Mouse (Mus musculus) liver, embryonic 14.5 days (tissue): ENCODE results near the gene Megf6. TPM values are rescaled to one million over a fixed set of nuclear protein-coding genes. Genes with fewer than 3 reads are reported as not detected.

Experiments
- ATAC-seq: fragments of 200-750 bp; cut with Nextera tagmentation; 2 replicates; pipeline ENCODE4 v1.8.0; 2017; ENCODE audit warnings: moderate number of reproducible peaks, mild to moderate bottlenecking, moderate library complexity; ENCODE audit not compliant: insufficient read depth
- DNase-seq, 3 experiments: peaks; one replicate each; pipeline ENCODE4 v3.0.0-alpha.2; 2012 to 2013; ENCODE audit warnings: low read depth in 3 of 3, low spot score in 3 of 3
- H3K27ac ChIP-seq: fragments of 300-500 bp; sonication (generic); 2 replicates; pipeline ENCODE4 v1.5.1; 2014; ENCODE audit warnings: moderate library complexity, mild to moderate bottlenecking, control low read depth, inconsistent platforms
- H3K27me3 ChIP-seq: fragments of 300-500 bp; sonication (generic); 2 replicates; pipeline ENCODE4 v1.6.1; 2014; ENCODE audit warnings: mild to moderate bottlenecking, low read length, moderate library complexity; ENCODE audit not compliant: control insufficient read depth, insufficient read depth
- H3K36me3 ChIP-seq: fragments of 300-500 bp; sonication (generic); replicated peaks from 2 replicates; pipeline ENCODE4 v1.6.1; 2014; ENCODE audit warnings: low read depth; ENCODE audit not compliant: control insufficient read depth, insufficient read depth
- H3K4me1 ChIP-seq, 2 experiments: fragments of 200-500 bp in 1 of 2; fragments of 300-500 bp in 1 of 2; sonication (generic) in 1 of 2; replicated peaks; 2 replicates each; pipeline ENCODE4 v1.6.1; 2012 to 2014; ENCODE audit warnings: antibody characterized with exemption in 1 of 2, inconsistent platforms in 1 of 2, low read length in 1 of 2; ENCODE audit not compliant: control insufficient read depth in 2 of 2, insufficient read depth in 2 of 2
- H3K4me2 ChIP-seq: fragments of 300-500 bp; sonication (generic); 2 replicates; pipeline ENCODE4 v1.6.1; 2014; ENCODE audit warnings: low read depth, mild to moderate bottlenecking, control low read depth, moderate library complexity
- H3K4me3 ChIP-seq, 2 experiments: fragments of 200-500 bp in 1 of 2; fragments of 300-500 bp in 1 of 2; sonication (generic) in 1 of 2; 2 replicates each; pipeline ENCODE4 v1.5.1; 2012 to 2014; ENCODE audit warnings: low read depth in 2 of 2, low read length in 2 of 2, mild to moderate bottlenecking in 2 of 2, control low read depth in 1 of 2, inconsistent platforms in 1 of 2, moderate library complexity in 1 of 2; ENCODE audit not compliant: insufficient read depth in 1 of 2
- H3K9ac ChIP-seq: fragments of 300-500 bp; sonication (generic); replicated peaks from 2 replicates; pipeline ENCODE4 v1.6.1; 2014; ENCODE audit warnings: mild to moderate bottlenecking, control low read depth, moderate library complexity
- H3K9me3 ChIP-seq: fragments of 300-500 bp; sonication (generic); 2 replicates; pipeline ENCODE4 v1.6.1; 2016; ENCODE audit warnings: low read length, mixed read lengths; ENCODE audit not compliant: control insufficient read depth
- CTCF ChIP-seq: IDR thresholded peaks from 2 replicates; pipeline ENCODE4 v1.5.1; 2016; ENCODE audit warnings: antibody characterized with exemption, low read depth, control low read depth
- EP300 ChIP-seq: IDR thresholded peaks from 2 replicates; pipeline ENCODE4 v1.6.1; 2016; ENCODE audit warnings: antibody characterized with exemption, low read depth
- WGBS: fragments of 180-500 bp; shearing (Covaris S2); extraction: QIAGEN DNeasy Blood & Tissue Kit; methylation state at CpG from one replicate; pipeline ENCODE4 v1.1.7; 2014; ENCODE audit not compliant: insufficient replicate concordance; 5-methylcytosine and 5-hydroxymethylcytosine counted together
- polyA plus RNA-seq, 2 experiments: library from polyadenylated mRNA; depleted of rRNA in 1 of 2; stranded (reverse) in 1 of 2; unstranded in 1 of 2; fragments of >200 nt; fragmentation: Nextera tagmentation in 1 of 2; extraction: Ambion mirVana in 1 of 2; gene quantifications; 2 replicates each; pipeline versions ENCODE4 v1.2.1 to v1.2.3; 2012 to 2014

Megf6 gene
- polyA plus RNA-seq, 2 experiments, result 0.77 to 1.0 TPM

- ATAC-seq (no peak), DNase-seq (no peak)
- no peak overlapping the region for H3K4me2 ChIP-seq
- H3K27me3 ChIP-seq, result no peaks in the 10 kb centered on the region
- no peak overlapping the region for H3K27ac ChIP-seq
- peaks cover 18 to 23% of the 10 kb centered on the region in 2 experiments for H3K4me1 ChIP-seq
- 87% methylated on average over 14 of the region's 14 CpGs for WGBS
- TF ChIP-seq EP300 (no peak), CTCF (0 out of 2 replicates have a peak, but pooled peaks have one; percentile 5)
- no peak overlapping the region for H3K4me3 ChIP-seq
- peaks cover 34% of the 10 kb centered on the region for H3K36me3 ChIP-seq
- H3K9me3 ChIP-seq, result no peaks in the 10 kb centered on the region
- H3K9ac ChIP-seq, result no peak overlapping the region
Measured at GRCm38 (mm10) chr4:154157970-154158662, 12.4 kb upstream of the Megf6 start.

- peaks cover 34% of the 10 kb centered on the region for H3K36me3 ChIP-seq
- no peaks in the 10 kb centered on the region for H3K27me3 ChIP-seq
- peaks cover 18 to 25% of the 10 kb centered on the region in 2 experiments for H3K4me1 ChIP-seq
- TF ChIP-seq CTCF (peak; percentile 100), EP300 (no peak)
- H3K4me2 ChIP-seq, result peak overlapping the region; percentile 94
- no peak for ATAC-seq
- H3K27ac ChIP-seq, result peak overlapping the region; percentile 93
- peak; percentile 74 to 83 (median 77) for DNase-seq
- H3K9ac ChIP-seq, result peak overlapping the region; percentile 90
- WGBS, result 10% methylated on average over 6 of the region's 6 CpGs
- peak overlapping the region; percentile 78 to 92 for H3K4me3 ChIP-seq
- H3K9me3 ChIP-seq, result no peaks in the 10 kb centered on the region
Measured at GRCm38 (mm10) chr4:154159002-154159401, 11.5 kb upstream of the Megf6 start.

- Histone ChIP-seq H3K9ac (peak overlapping the region; percentile 90), H3K27ac (peak overlapping the region; percentile 93), H3K36me3 (peaks cover 34% of the 10 kb centered on the region), H3K4me1 (peaks cover 18 to 25% of the 10 kb centered on the region in 2 experiments), H3K4me3 (peak overlapping the region; percentile 78 to 92), H3K27me3 (no peaks in the 10 kb centered on the region), H3K9me3 (no peaks in the 10 kb centered on the region), H3K4me2 (peak overlapping the region; percentile 94)
- TF ChIP-seq CTCF (no peak), EP300 (no peak)
- peak; percentile 18 to 42 (median 26) for DNase-seq
- ATAC-seq, result peak; percentile 40
- WGBS, result 2% methylated on average over 46 of the region's 47 CpGs
Measured at GRCm38 (mm10) chr4:154159961-154160537, 10.5 kb upstream of the Megf6 start.

GRCm38 (mm10) chr4:154160538-154161390, 9.8 kb upstream of the Megf6 start, which contains the start of gene Tprgl:
Tprgl (minus strand) TSS chr4:154160666.
- peak; percentile 93 to 95 (median 95) for DNase-seq
- Histone ChIP-seq H3K9ac (peak within 1 kb of the TSS; percentile 90), H3K4me3 (peak within 1 kb of the TSS; percentile 78 to 92), H3K27ac (peak within 1 kb of the TSS; percentile 98), H3K4me1 (peaks cover 18 to 25% of the 10 kb centered on the region in 2 experiments), H3K9me3 (no peaks in the 10 kb centered on the region), H3K36me3 (peaks cover 32% of the 10 kb centered on the region), H3K4me2 (peak within 1 kb of the TSS; percentile 94), H3K27me3 (no peaks in the 10 kb centered on the region)
- ATAC-seq, result peak; percentile 91
- under 1% methylated on average over 75 of the region's 75 CpGs for WGBS
- TF ChIP-seq CTCF (no peak), EP300 (peak; percentile 72)
